Mouse (Mus musculus) heart, embryonic 10.5 days (tissue): Measurements from ENCODE around the gene Mllt1. TPM values are rescaled to one million over a fixed set of nuclear protein-coding genes. Genes with fewer than 3 reads are reported as not detected.
A peak's percentile ranks its signal among the peaks of the same experiment; 100 is the strongest.

Source experiments
- DNase-seq: peaks from one replicate; pipeline ENCODE4 v3.0.0-alpha.2; 2017; ENCODE audit warnings: low spot score
- H3K27ac ChIP-seq: fragments of 300-500 bp; sonication (generic); 2 replicates; pipeline ENCODE4 v1.5.1; 2016; ENCODE audit warnings: mild to moderate bottlenecking
- H3K27me3 ChIP-seq: fragments of 300-500 bp; sonication (generic); 2 replicates; pipeline ENCODE4 v1.6.1; 2016; ENCODE audit warnings: mild to moderate bottlenecking; ENCODE audit not compliant: poor library complexity, insufficient read depth, severe bottlenecking
- H3K36me3 ChIP-seq: fragments of 300-500 bp; sonication (generic); 2 replicates; pipeline ENCODE4 v1.6.1; 2016; ENCODE audit warnings: mild to moderate bottlenecking, moderate library complexity
- H3K4me1 ChIP-seq: fragments of 300-500 bp; sonication (generic); 2 replicates; pipeline ENCODE4 v1.6.1; 2016; ENCODE audit warnings: mild to moderate bottlenecking
- H3K4me3 ChIP-seq: fragments of 300-500 bp; sonication (generic); 2 replicates; pipeline ENCODE4 v1.5.1; 2016; ENCODE audit warnings: mild to moderate bottlenecking, moderate library complexity
- H3K9me3 ChIP-seq: fragments of 300-500 bp; sonication (generic); 2 replicates; pipeline ENCODE4 v1.6.1; 2016; ENCODE audit warnings: mild to moderate bottlenecking, moderate library complexity
- WGBS: fragments of 180-500 bp; shearing (Covaris S2); methylation state at CpG from one replicate; pipeline ENCODE4 v1.1.7; 2016; 5-methylcytosine and 5-hydroxymethylcytosine counted together
- polyA plus RNA-seq: library from polyadenylated mRNA; unstranded; fragments of >200 nt; fragmentation: Nextera tagmentation; extraction: Ambion mirVana; gene quantifications from 2 replicates; pipeline ENCODE4 v1.2.1, GENCODE M21; 2016

The Mllt1 gene
- polyA plus RNA-seq, 1 experiment from 2014 or later: 46.0 TPM

DNA sequence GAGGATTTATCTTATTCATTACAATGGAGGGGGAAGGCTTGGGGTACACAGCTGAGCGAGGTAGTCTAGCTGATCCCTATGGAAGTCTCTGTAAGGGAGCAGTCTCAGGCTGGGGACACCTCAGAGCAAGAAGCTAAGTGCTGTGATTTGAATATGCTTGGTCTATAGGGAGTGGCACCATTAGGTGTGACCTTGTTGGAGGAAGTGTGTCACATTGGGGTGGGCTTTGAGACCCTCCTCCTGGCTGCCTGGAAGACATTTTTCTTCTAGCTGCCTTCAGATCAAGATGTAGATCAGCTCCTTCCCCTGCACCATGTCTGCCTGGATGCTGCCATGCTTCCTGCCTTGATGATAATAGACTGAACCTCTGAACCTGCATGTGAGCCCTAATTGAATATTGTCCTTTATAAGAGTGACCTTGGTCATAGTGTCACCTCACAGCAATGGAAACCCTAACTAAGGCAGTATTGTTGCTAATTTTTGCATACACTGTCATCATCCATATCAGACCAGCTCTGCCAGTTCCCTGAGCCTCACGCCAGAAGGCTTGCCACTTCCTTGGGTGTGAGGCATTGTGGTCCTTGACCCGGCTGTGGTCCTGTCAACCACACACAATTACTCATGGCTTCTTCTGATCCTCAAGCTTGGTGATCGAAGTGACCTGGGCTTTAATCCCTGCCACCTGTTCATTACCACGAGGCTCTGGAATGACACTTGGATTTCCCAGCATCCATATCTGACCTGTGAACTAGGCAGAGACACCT, 27.6 kb upstream of the Mllt1 start:
- no peaks in the 10 kb centered on the region for H3K36me3 ChIP-seq
- no peaks in the 10 kb centered on the region for H3K4me1 ChIP-seq
- DNase-seq: peak; percentile 31
- no peaks in the 10 kb centered on the region for H3K9me3 ChIP-seq
- no peak overlapping the region for H3K27ac ChIP-seq
- 69% methylated on average over 5 of the region's 5 CpGs for WGBS
- H3K4me3 ChIP-seq: no peak overlapping the region
- H3K27me3 ChIP-seq: peaks cover 5% of the 10 kb centered on the region; the same call in 1 of the 2 replicates

DNA sequence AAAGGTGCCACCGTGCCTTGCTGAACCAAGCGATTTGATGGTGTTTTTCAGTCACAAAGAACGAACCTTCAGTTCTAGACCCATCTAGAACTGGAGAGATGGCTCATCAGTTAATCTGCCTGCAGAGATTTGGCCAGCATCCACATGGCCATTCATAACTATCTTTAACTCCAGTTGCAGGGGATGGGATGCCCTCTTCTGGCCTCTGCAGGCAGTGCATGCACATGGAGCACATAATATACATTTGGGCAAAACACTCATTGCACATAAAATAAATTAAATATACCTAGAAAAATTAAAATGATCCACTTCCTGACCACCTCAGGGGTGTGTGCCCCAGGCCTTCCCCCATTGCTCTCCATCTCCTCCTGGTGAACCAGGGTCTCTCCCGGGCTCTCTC, 26.7 kb upstream of the Mllt1 start:
- peaks cover 5% of the 10 kb centered on the region; the same call in 1 of the 2 replicates for H3K27me3 ChIP-seq
- H3K27ac ChIP-seq: no peak overlapping the region
- no peak for DNase-seq
- WGBS: 87% methylated on average over 4 of the region's 4 CpGs
- no peaks in the 10 kb centered on the region for H3K4me1 ChIP-seq
- H3K36me3 ChIP-seq: no peaks in the 10 kb centered on the region
- no peak overlapping the region for H3K4me3 ChIP-seq
- no peaks in the 10 kb centered on the region for H3K9me3 ChIP-seq

DNA sequence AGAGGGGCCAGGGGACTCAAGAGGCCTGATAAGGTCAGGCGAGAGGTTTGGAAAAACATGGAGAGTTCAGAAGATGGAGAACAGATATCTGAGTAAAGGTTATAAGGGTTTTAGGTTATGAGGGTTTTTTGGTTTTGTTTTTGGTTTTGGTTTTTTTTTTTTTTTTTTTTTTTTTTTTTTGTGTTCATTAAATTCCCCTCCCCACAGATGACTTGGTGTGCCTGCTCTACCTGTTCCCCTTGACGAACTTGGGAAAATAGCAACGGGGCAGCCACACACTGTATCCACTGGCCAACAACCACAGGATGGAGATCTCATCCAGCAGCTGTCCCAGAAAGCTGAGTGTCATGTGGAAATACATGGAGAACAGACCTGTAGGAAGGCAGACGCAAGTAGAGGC, 23.5 kb upstream of the Mllt1 start:
- peaks cover 5% of the 10 kb centered on the region; the same call in 1 of the 2 replicates for H3K27me3 ChIP-seq
- 61% methylated on average over 4 of the region's 4 CpGs for WGBS
- H3K4me3 ChIP-seq: no peak overlapping the region
- DNase-seq: no peak
- H3K27ac ChIP-seq: no peak overlapping the region
- no peaks in the 10 kb centered on the region for H3K9me3 ChIP-seq
- no peaks in the 10 kb centered on the region for H3K36me3 ChIP-seq
- H3K4me1 ChIP-seq: no peaks in the 10 kb centered on the region

DNA sequence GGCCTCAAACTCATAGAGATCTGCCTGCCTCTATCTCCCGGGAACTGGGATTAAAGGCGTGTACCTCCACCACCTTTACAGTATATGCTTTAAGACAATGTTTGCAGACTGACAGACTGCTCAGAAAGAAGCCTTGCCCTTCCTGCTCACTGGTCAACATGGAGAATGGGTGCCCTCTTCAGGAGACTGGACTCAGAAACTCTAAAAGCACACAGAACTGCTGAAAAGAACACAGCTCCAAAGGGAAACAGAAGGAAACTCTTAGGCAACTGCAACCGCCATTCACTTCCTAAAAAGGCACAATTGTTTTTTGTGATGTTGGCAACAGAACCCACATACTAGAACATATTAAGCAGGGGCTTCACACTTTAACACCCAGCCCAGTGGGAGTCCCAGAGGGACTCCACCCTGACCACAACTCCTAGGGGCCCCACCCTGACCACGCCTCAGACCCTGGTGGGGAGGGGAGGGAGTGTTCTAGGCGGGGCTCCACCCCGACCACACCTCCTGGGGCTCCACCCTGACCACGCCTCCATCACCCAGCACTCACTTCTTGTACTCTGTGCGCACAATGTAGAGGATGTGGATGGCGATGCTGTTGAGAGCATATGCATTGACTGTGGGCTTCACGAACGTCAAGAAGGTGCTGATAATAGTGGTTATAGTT, 22.7 kb upstream of the Mllt1 start:
- 24% methylated on average over 11 of the region's 11 CpGs for WGBS
- Histone ChIP-seq H3K4me3 (no peak overlapping the region), H3K4me1 (no peaks in the 10 kb centered on the region), H3K27me3 (peaks cover 5% of the 10 kb centered on the region; the same call in 1 of the 2 replicates), H3K27ac (no peak overlapping the region), H3K9me3 (no peaks in the 10 kb centered on the region), H3K36me3 (no peaks in the 10 kb centered on the region)
- peak; percentile 91 for DNase-seq

DNA sequence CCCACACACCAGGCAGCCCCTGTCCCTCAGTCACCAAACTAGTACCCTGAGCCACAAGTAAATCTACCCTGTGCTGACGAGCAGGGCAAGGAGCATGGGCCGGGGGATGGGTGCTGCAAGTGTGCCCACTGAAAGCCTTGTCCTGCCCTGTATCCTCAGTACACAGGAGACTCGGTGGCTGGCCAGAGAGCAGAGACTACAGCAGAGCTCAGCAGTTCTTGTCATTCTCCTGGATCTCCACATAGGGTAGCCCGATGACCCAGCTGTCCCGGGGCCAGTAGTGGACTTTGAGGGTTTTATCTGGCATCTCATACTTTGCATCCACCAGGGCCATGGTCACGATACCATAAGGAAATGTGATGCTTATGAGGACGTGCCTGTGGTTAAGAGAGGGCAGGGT, 19.7 kb upstream of the Mllt1 start:
- no peaks in the 10 kb centered on the region for H3K36me3 ChIP-seq
- 76% methylated on average over 7 of the region's 7 CpGs for WGBS
- no peak overlapping the region for H3K4me3 ChIP-seq
- no peaks in the 10 kb centered on the region for H3K4me1 ChIP-seq
- H3K27me3 ChIP-seq: peaks cover 5% of the 10 kb centered on the region; the same call in 1 of the 2 replicates
- no peaks in the 10 kb centered on the region for H3K9me3 ChIP-seq
- peak; percentile 69 for DNase-seq
- no peak overlapping the region for H3K27ac ChIP-seq

DNA sequence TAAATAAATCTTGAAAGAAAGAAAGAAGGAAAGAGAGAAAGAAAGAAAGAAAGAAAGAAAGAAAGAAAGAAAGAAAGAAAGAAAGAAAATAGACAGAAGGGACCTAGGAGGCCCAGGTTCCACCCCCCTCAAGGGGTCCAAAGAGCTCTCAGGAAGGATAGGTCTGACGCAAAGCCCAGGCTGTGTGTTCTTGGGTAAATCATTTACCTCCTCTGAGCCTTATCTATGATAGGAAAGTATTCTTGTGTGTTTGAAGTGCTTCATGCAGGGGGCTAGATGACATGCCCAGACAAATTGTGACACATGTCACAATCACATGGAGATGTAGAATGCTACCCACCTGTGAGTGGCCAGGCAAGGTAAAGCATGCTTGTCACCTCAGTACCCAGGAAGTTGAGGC, 17.4 kb upstream of the Mllt1 start:
- no peaks in the 10 kb centered on the region for H3K9me3 ChIP-seq
- H3K36me3 ChIP-seq: no peaks in the 10 kb centered on the region
- no peak for DNase-seq
- H3K4me1 ChIP-seq: no peaks in the 10 kb centered on the region
- WGBS: 79% methylated on average over 1 of the region's 1 CpGs
- H3K27ac ChIP-seq: no peak overlapping the region
- no peak overlapping the region for H3K4me3 ChIP-seq
- peaks cover 5% of the 10 kb centered on the region; the same call in 1 of the 2 replicates for H3K27me3 ChIP-seq

DNA sequence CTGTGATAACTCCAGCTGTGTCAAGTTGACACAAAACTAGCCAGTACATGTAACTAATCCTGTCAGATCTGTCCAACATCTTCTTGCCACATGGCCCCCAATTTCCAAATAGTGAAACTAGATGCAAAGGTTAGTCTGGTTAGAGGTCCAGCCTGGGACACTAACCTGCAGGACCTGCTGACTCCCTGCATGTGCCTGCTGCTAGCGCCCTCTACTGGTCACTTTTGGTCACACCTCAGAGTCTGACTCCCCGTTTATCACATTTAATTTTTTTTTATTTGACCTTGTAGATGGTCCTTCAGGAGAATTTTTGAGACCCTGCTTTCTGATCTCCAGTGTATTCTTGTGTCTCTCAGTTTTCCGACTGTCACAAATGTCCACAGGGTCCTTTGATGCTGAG, 15.7 kb upstream of the Mllt1 start:
- H3K27me3 ChIP-seq: peaks cover 5% of the 10 kb centered on the region; the same call in 1 of the 2 replicates

DNA sequence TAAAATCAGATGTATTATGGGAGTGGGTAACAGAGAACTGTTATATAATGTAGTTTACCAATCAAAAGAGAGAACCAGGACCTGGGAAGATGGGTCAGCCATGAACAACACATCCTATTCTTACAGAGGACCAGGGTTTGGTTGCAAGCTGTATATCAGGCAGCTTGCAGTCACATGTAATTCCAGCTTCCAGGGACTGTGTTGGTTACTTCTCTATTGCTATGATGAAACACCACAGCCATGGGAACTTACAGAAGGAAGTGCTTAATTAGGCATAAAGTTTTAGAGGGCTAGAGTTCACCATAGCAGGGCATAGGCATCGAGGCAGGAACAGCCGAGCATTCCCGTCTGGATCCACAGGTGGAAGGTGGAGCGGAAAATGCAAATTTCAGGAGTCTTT, 3.5 kb upstream of the Mllt1 start:
- H3K4me3 ChIP-seq: no peak overlapping the region
- WGBS: 87% methylated on average over 4 of the region's 4 CpGs
- DNase-seq: no peak
- H3K9me3 ChIP-seq: no peaks in the 10 kb centered on the region
- H3K4me1 ChIP-seq: peaks cover 15% of the 10 kb centered on the region
- no peaks in the 10 kb centered on the region for H3K27me3 ChIP-seq
- no peaks in the 10 kb centered on the region for H3K36me3 ChIP-seq
- no peak overlapping the region for H3K27ac ChIP-seq

More for the DNA sequence above, 15.7 kb upstream of the Mllt1 start:
- WGBS: 12% methylated on average over 3 of the region's 3 CpGs
- H3K27ac ChIP-seq: no peak overlapping the region
- no peaks in the 10 kb centered on the region for H3K36me3 ChIP-seq
- no peak for DNase-seq
- peaks cover 4% of the 10 kb centered on the region; the same call in 1 of the 2 replicates for H3K9me3 ChIP-seq
- no peak overlapping the region for H3K4me3 ChIP-seq
- no peaks in the 10 kb centered on the region for H3K4me1 ChIP-seq

DNA sequence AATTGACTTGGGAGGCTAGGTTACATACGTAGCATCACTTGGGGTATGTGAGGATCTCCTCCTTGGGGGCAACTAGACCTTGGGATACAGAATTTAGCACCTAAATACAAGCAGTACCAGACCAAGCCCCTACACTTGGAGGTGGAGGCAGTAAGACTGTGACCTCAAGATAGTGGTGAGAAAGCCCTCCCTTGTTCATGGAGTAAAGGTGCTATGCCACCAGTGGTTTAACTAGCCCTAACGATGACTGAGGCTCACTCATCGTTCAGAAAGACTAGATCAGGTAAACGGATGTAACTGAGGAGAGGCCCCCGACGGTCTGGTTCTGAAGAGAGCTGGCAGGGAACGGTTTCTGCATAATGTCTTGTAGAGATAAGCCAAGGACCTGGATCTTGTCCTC, 1.5 kb upstream of the Mllt1 start:
- Histone ChIP-seq H3K27me3 (no peaks in the 10 kb centered on the region), H3K9me3 (no peaks in the 10 kb centered on the region), H3K4me1 (peaks cover 29% of the 10 kb centered on the region), H3K4me3 (no peak overlapping the region), H3K36me3 (0 out of 2 replicates have a peak, but pooled peaks cover 5% of the 10 kb centered on the region), H3K27ac (no peak overlapping the region)
- 85% methylated on average over 7 of the region's 7 CpGs for WGBS
- DNase-seq: no peak

DNA sequence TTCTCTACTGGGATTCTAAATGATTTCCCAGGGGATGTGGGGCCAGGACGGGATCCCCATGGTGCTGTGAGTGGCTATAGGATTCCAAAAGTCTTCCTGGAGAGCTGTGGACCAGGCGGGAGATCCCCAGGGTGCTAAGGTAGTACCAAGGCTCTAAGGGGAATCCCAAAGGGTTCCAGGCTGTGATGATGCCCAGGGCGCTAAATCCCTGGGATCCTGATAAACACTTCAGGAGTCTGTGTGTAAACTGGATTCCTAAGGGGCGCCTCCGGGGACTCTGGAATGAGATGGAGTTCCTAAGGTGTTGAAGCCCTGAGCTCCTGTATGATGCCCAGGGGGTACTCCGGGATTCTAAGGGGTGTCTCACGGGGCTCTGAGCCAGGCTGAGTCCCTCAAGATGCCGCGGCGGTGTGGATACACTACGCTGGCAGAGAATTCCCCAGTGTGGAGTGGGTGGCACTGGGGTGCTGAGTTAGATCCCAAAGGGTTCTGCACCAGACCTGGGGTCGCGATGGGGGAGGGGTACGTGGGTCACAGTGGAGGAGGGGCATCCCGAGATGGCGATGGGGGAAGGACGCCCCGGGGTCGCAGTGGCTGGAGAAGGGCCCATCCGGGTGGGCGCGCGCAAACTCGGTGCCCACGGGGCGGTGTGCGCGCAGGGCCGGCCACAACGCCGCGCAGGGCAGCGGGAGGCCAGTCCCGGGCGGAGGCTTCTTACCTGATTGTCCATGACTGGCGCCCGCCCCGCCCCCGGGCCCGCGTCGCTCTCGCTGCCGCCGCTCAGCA, 477 bp downstream of the Mllt1 start:
- Histone ChIP-seq H3K27ac (peak overlapping the region; percentile 98), H3K27me3 (no peaks in the 10 kb centered on the region), H3K36me3 (0 out of 2 replicates have a peak, but pooled peaks cover 5% of the 10 kb centered on the region), H3K9me3 (no peaks in the 10 kb centered on the region), H3K4me3 (peak overlapping the region; percentile 89), H3K4me1 (peaks cover 43% of the 10 kb centered on the region)
- 2% methylated on average over 45 of the region's 45 CpGs for WGBS
- peak; percentile 83 for DNase-seq

DNA sequence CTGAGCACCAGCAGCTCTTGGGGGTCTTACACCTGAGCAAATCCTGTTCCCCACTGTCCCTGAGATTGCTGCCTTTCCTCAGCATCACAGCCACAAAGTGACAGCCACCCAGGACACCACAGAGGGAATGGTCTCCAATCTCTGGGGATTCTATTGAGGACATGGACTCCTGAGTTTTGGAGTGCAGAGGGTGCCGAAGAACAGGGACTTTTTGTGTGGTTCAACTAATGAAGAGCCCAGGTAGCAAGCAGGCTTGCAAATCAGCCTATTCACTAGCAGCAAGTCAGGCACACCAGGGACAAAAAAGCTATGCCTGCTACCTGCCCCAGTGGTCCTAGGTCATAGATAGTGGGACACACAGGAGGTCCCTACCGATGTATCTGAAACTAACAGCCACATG, 1.8 kb downstream of the Mllt1 start:
- Histone ChIP-seq H3K9me3 (no peaks in the 10 kb centered on the region), H3K4me3 (peak overlapping the region; percentile 89), H3K27ac (no peak overlapping the region), H3K36me3 (0 out of 2 replicates have a peak, but pooled peaks cover 5% of the 10 kb centered on the region), H3K27me3 (no peaks in the 10 kb centered on the region), H3K4me1 (peaks cover 57% of the 10 kb centered on the region)
- 85% methylated on average over 2 of the region's 2 CpGs for WGBS
- no peak for DNase-seq

DNA sequence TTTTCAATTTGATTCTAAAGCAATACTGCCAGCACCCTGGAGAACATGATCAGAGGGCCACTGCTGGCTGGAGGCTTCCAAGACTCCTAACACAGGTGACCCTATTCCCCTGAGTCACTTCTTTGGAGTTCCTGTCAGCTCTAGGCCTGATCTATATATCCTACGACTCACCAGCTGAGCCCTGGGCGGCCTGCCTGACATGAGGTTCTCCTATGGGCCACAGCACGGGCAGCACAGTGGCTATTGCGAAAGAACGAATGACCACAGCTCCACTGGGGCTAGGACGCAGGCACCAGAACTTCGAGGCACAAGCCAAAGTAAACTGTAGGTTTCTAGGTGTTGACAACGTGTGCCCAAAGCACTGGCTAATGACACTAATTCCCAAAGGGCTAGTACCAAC, 5.2 kb downstream of the Mllt1 start:
- no peak for DNase-seq

More for the DNA sequence above, 5.2 kb downstream of the Mllt1 start:
- Histone ChIP-seq H3K36me3 (peaks cover 28% of the 10 kb centered on the region), H3K4me3 (no peak overlapping the region), H3K27ac (0 out of 2 replicates have a peak overlapping the region, but pooled peaks have one; percentile 17), H3K4me1 (peaks cover 61% of the 10 kb centered on the region), H3K27me3 (no peaks in the 10 kb centered on the region), H3K9me3 (no peaks in the 10 kb centered on the region)
- 81% methylated on average over 8 of the region's 8 CpGs for WGBS
